Mouse (Mus musculus) CH12.LX (cell line): Measurements from ENCODE around the gene Mcrip1. TPM values are rescaled to one million over a fixed set of nuclear protein-coding genes. Genes with fewer than 3 reads are reported as not detected.
"Not testable (repeated sequence)": the region's sequence is repeated elsewhere in the genome, so short reads cannot be mapped to it uniquely, and the experiment has no call there.

Experiments used
- DNase-seq: peaks from one replicate; pipeline ENCODE4 v3.0.0-alpha.2; 2013; ENCODE audit errors: extremely low read depth
- H3K27ac ChIP-seq: 2 replicates; pipeline ENCODE4 v1.5.1; 2012; ENCODE audit warnings: low read depth, mild to moderate bottlenecking, control low read depth, moderate library complexity; ENCODE audit not compliant: insufficient read depth
- H3K27me3 ChIP-seq: replicated peaks from 2 replicates; pipeline ENCODE3; 2012; ENCODE audit warnings: inconsistent platforms
- H3K36me3 ChIP-seq, 2 experiments: replicated peaks in 1 of 2; 2 replicates each; pipeline versions ENCODE3 to v1.6.1; 2012; ENCODE audit warnings: inconsistent platforms in 1 of 2, low read length in 1 of 2, mild to moderate bottlenecking in 1 of 2, mixed read lengths in 1 of 2, moderate library complexity in 1 of 2; ENCODE audit not compliant: control insufficient read depth in 1 of 2, insufficient read depth in 1 of 2
- H3K4me1 ChIP-seq, 2 experiments: 2 replicates each; pipeline ENCODE4 v1.6.1; 2012; ENCODE audit warnings: inconsistent platforms in 1 of 2, moderate library complexity in 1 of 2; ENCODE audit not compliant: insufficient read depth in 2 of 2, control insufficient read depth in 1 of 2
- H3K4me2 ChIP-seq: 2 replicates; pipeline ENCODE4 v1.6.1; 2012; ENCODE audit warnings: low read depth, mild to moderate bottlenecking, control low read depth; ENCODE audit not compliant: poor library complexity, insufficient read depth, severe bottlenecking
- H3K4me3 ChIP-seq, 3 experiments: fragments of 150-350 bp in 1 of 3; sonication (generic) in 1 of 3; replicated peaks in 1 of 3; 2 replicates each; pipeline versions ENCODE3 to v1.5.1; 2011 to 2012; ENCODE audit warnings: low read depth in 2 of 3, low read length in 2 of 3, mild to moderate bottlenecking in 2 of 3, moderate library complexity in 2 of 3, control low read depth in 1 of 3, improper control_type of control experiment in 1 of 3, inconsistent platforms in 1 of 3, mixed read lengths in 1 of 3; ENCODE audit not compliant: poor library complexity in 1 of 3
- H3K79me2 ChIP-seq: replicated peaks from 2 replicates; pipeline ENCODE4 v1.6.1; 2012; ENCODE audit warnings: mild to moderate bottlenecking, moderate library complexity; ENCODE audit not compliant: control insufficient read depth, poor library complexity, insufficient read depth, severe bottlenecking; ENCODE audit errors: extremely low read depth
- H3K9ac ChIP-seq: 2 replicates; pipeline ENCODE4 v1.6.1; 2012; ENCODE audit warnings: low read depth, mild to moderate bottlenecking, control low read depth, moderate library complexity; ENCODE audit not compliant: insufficient read depth
- H3K9me3 ChIP-seq: replicated peaks from 2 replicates; pipeline ENCODE3; 2012; ENCODE audit warnings: low read length, inconsistent platforms, mixed read lengths
- CTCF ChIP-seq, 2 experiments: IDR thresholded peaks in 1 of 2; conservative IDR thresholded peaks in 1 of 2; 2 replicates each; pipeline ENCODE4 v1.5.1; 2011 to 2012; ENCODE audit warnings: low read depth in 2 of 2, low read length in 2 of 2, improper control_type of control experiment in 1 of 2, inconsistent platforms in 1 of 2, mild to moderate bottlenecking in 1 of 2, moderate library complexity in 1 of 2
- E2F4 ChIP-seq: IDR thresholded peaks from 2 replicates; pipeline ENCODE4 v1.6.1; 2011; ENCODE audit warnings: low read depth, low read length, improper control_type of control experiment; ENCODE audit not compliant: insufficient replicate concordance
- ELF1 ChIP-seq: IDR thresholded peaks from 2 replicates; pipeline ENCODE4 v1.6.1; 2014; ENCODE audit warnings: low read depth, mild to moderate bottlenecking, inconsistent platforms, low read length, improper control_type of control experiment
- GABPA ChIP-seq: IDR thresholded peaks from 2 replicates; pipeline ENCODE4 v1.6.1; 2012; ENCODE audit warnings: low read depth, low read length, improper control_type of control experiment, inconsistent platforms; ENCODE audit not compliant: insufficient replicate concordance
- HCFC1 ChIP-seq: IDR thresholded peaks from 2 replicates; pipeline ENCODE4 v1.6.1; 2012; ENCODE audit warnings: low read depth, mild to moderate bottlenecking, inconsistent platforms, low read length, improper control_type of control experiment
- IRF4 ChIP-seq: IDR thresholded peaks from 2 replicates; pipeline ENCODE4 v1.6.1; 2014; ENCODE audit warnings: low read depth, mild to moderate bottlenecking, inconsistent platforms, low read length, improper control_type of control experiment
- JUN ChIP-seq: IDR thresholded peaks from 2 replicates; pipeline ENCODE4 v1.6.1; 2011; ENCODE audit warnings: low read depth, mild to moderate bottlenecking, low read length, improper control_type of control experiment, moderate library complexity; ENCODE audit not compliant: insufficient read depth
- JUND ChIP-seq: conservative IDR thresholded peaks from 2 replicates; pipeline ENCODE4 v1.6.1; 2011; ENCODE audit warnings: low read depth, low read length, improper control_type of control experiment
- KAT2A ChIP-seq: IDR thresholded peaks from 2 replicates; pipeline ENCODE4 v1.6.1; 2012; ENCODE audit warnings: low read length, improper control_type of control experiment, inconsistent platforms; ENCODE audit not compliant: insufficient replicate concordance
- MAFK ChIP-seq: IDR thresholded peaks from 2 replicates; pipeline ENCODE4 v1.6.1; 2011; ENCODE audit warnings: low read length, improper control_type of control experiment; ENCODE audit not compliant: insufficient replicate concordance
- MAX ChIP-seq: IDR thresholded peaks from 2 replicates; pipeline ENCODE4 v1.6.1; 2011; ENCODE audit warnings: low read length, improper control_type of control experiment
- MAZ ChIP-seq: IDR thresholded peaks from 2 replicates; pipeline ENCODE4 v1.6.1; 2012; ENCODE audit warnings: low read depth, mild to moderate bottlenecking, inconsistent platforms, low read length, improper control_type of control experiment, moderate library complexity
- MEF2A ChIP-seq: IDR thresholded peaks from 2 replicates; pipeline ENCODE4 v1.6.1; 2014; ENCODE audit warnings: low read depth, mild to moderate bottlenecking, inconsistent platforms, low read length, improper control_type of control experiment, borderline replicate concordance
- MXI1 ChIP-seq: IDR thresholded peaks from 2 replicates; pipeline ENCODE4 v1.6.1; 2011; ENCODE audit warnings: mild to moderate bottlenecking, low read depth, low read length, improper control_type of control experiment
- NELFE ChIP-seq: IDR thresholded peaks from 2 replicates; pipeline ENCODE4 v1.6.1; 2011; ENCODE audit warnings: low read depth, low read length, improper control_type of control experiment
- NRF1 ChIP-seq: IDR thresholded peaks from 2 replicates; pipeline ENCODE4 v1.6.1; 2014; ENCODE audit warnings: low read depth, mild to moderate bottlenecking, inconsistent platforms, low read length, improper control_type of control experiment, moderate library complexity
- PAX5 ChIP-seq: IDR thresholded peaks from 2 replicates; pipeline ENCODE4 v1.6.1; 2012; ENCODE audit warnings: low read length, inconsistent platforms, mixed read lengths
- POLR2A ChIP-seq: IDR thresholded peaks from 2 replicates; pipeline ENCODE4 v1.6.1; 2011; ENCODE audit warnings: low read depth, mild to moderate bottlenecking, improper control_type of control experiment, low read length
- RAD21 ChIP-seq: IDR thresholded peaks from 2 replicates; pipeline ENCODE4 v1.6.1; 2011; ENCODE audit warnings: low read depth, mild to moderate bottlenecking, low read length, improper control_type of control experiment, moderate library complexity
- SIN3A ChIP-seq: IDR thresholded peaks from 2 replicates; pipeline ENCODE4 v1.6.1; 2012; ENCODE audit warnings: low read length, improper control_type of control experiment, inconsistent platforms
- USF1 ChIP-seq: IDR thresholded peaks from 2 replicates; pipeline ENCODE4 v1.6.1; 2014; ENCODE audit warnings: low read depth, mild to moderate bottlenecking, inconsistent platforms, low read length, improper control_type of control experiment
- USF2 ChIP-seq: conservative IDR thresholded peaks from 2 replicates; pipeline ENCODE4 v1.6.1; 2011; ENCODE audit warnings: low read depth, low read length, improper control_type of control experiment
- ZC3H11A ChIP-seq: IDR thresholded peaks from 2 replicates; pipeline ENCODE4 v1.6.1; 2012; ENCODE audit warnings: low read depth, mild to moderate bottlenecking, inconsistent platforms, low read length, improper control_type of control experiment
- ZKSCAN1 ChIP-seq: IDR thresholded peaks from 2 replicates; pipeline ENCODE4 v1.6.1; 2012; ENCODE audit warnings: low read depth, inconsistent platforms, low read length, improper control_type of control experiment, borderline replicate concordance
- ZNF384 ChIP-seq: IDR thresholded peaks from 2 replicates; pipeline ENCODE4 v1.6.1; 2012; ENCODE audit warnings: low read depth, low read length, improper control_type of control experiment, inconsistent platforms
- dilution Hi-C: fragments of 300-500 bp; cut with MboI; formaldehyde crosslinking; loops from 2 replicates; pipeline ENCODE4 v1.14.3; 2020; ENCODE audit warnings: low sequenced_read_pairs; ENCODE audit not compliant: extremely low pct_unique_long_range_greater_than_20kb, extremely low pct_ligation_motif_present
- in situ Hi-C: fragments of 300-500 bp; cut with MboI; formaldehyde crosslinking; loops from 3 replicates; pipeline ENCODE4 v1.14.3; 2019; ENCODE audit warnings: low sequenced_read_pairs, low pct_ligation_motif_present, low pct_unique_long_range_greater_than_20kb, mixed read lengths
- polyA plus RNA-seq: library from polyadenylated mRNA; unstranded; fragments of >175 nt; gene quantifications from 2 replicates; pipeline ENCODE4 v1.2.1, GENCODE M21; 2012; ENCODE audit warnings: low read depth; ENCODE audit not compliant: insufficient read length
- total RNA-seq, 2 experiments: library from RNA; depleted of rRNA; stranded (reverse); fragments of 300-350 nt in 1 of 2; fragments of >200 nt in 1 of 2; gene quantifications; 2 replicates each; pipeline ENCODE4 v1.2.3; 2012 to 2014

Gene Mcrip1
- total and polyA plus RNA-seq, 3 experiments: 39.6 to 66.5 (median 46.2) TPM

GRCm38 (mm10) chr11:120558843-120559242 lies 9.3 kb upstream of the Mcrip1 start:
- not testable (repeated sequence) for H3K9me3 ChIP-seq
- TF ChIP-seq CTCF (conservative IDR thresholded peaks at IDR 0.05 in 1 of 2, IDR thresholded peaks at IDR 0.05 in 1 of 2; ENCODE audit: low read depth in 2 of 2, low read length in 2 of 2): peak in 1 of 2 experiments; percentile 29; a peak in 2 of 4 replicates
- TF ChIP-seq, all 38 proteins: peak for 1; not testable (repeated sequence) for 37
- H3K4me1 ChIP-seq, H3K27ac ChIP-seq, H3K9ac ChIP-seq, in situ Hi-C loops, H3K4me2 ChIP-seq, H3K79me2 ChIP-seq, dilution Hi-C loops, DNase-seq, H3K27me3 ChIP-seq, H3K4me3 ChIP-seq: not testable (repeated sequence)
- peaks cover 44 to 49% of the 10 kb centered on the region in 2 experiments for H3K36me3 ChIP-seq

GRCm38 (mm10) chr11:120555260-120555659 lies 5.7 kb upstream of the Mcrip1 start:
- peaks cover 6 to 9% of the 10 kb centered on the region in 2 experiments; a peak in 3 of 4 replicates for H3K4me1 ChIP-seq
- dilution Hi-C loops: no loop called here
- DNase-seq: no peak
- H3K79me2 ChIP-seq: no peaks in the 10 kb centered on the region
- peaks cover 8 to 30% of the 10 kb centered on the region in 2 experiments for H3K36me3 ChIP-seq
- peaks cover 4% of the 10 kb centered on the region for H3K9me3 ChIP-seq
- TF ChIP-seq IRF4: no peak
- no peak for TF ChIP-seq JUN
- no peak for TF ChIP-seq ZKSCAN1
- TF ChIP-seq RAD21: no peak
- TF ChIP-seq E2F4: no peak
- TF ChIP-seq MAZ: no peak
- TF ChIP-seq ZC3H11A: no peak
- no peak for TF ChIP-seq POLR2A
- no peak for TF ChIP-seq NRF1
- TF ChIP-seq SIN3A: no peak
- no peak for TF ChIP-seq MAX
- H3K4me2 ChIP-seq: no peak overlapping the region
- in situ Hi-C loops: no loop called here
- H3K9ac ChIP-seq: no peak overlapping the region
- no peak overlapping the region for H3K27ac ChIP-seq
- H3K4me3 ChIP-seq: no peak overlapping the region
- no peaks in the 10 kb centered on the region for H3K27me3 ChIP-seq

- Histone ChIP-seq H3K27me3 (no peaks in the 10 kb centered on the region), H3K4me2 (no peak overlapping the region), H3K9ac (no peak overlapping the region), H3K27ac (no peak overlapping the region), H3K4me1 (peaks cover 9 to 10% of the 10 kb centered on the region in 2 experiments; a peak in 3 of 4 replicates), H3K9me3 (peaks cover 4% of the 10 kb centered on the region), H3K36me3 (peaks cover 4 to 26% of the 10 kb centered on the region in 2 experiments), H3K4me3 (no peak overlapping the region), H3K79me2 (no peaks in the 10 kb centered on the region)
- in situ Hi-C loops (no loop called here), dilution Hi-C loops (no loop called here)
- TF ChIP-seq HCFC1 (no peak), ZNF384 (no peak), MAZ (no peak), ZC3H11A (no peak), NELFE (no peak), POLR2A (no peak), E2F4 (no peak), JUND (no peak), MEF2A (no peak), KAT2A (no peak), ELF1 (no peak), NRF1 (no peak), MAFK (no peak), GABPA (no peak), USF1 (no peak), PAX5 (no peak), ZKSCAN1 (no peak), USF2 (no peak), IRF4 (no peak), MXI1 (no peak)
- DNase-seq: no peak
Observed at GRCm38 (mm10) chr11:120554834-120555233, 5.3 kb upstream of the Mcrip1 start.
